Mouse (Mus musculus) lung, postnatal 0 days (tissue): Measurements from ENCODE around the gene Nsmce1. TPM values are rescaled to one million over a fixed set of nuclear protein-coding genes. Genes with fewer than 3 reads are reported as not detected.

Experiments used
- ATAC-seq: fragments of 200-750 bp; cut with Nextera tagmentation; 2 replicates; pipeline ENCODE4 v1.8.0; 2017; ENCODE audit warnings: moderate library complexity
- DNase-seq: peaks from one replicate; pipeline ENCODE4 v3.0.0-alpha.2; 2016; ENCODE audit warnings: low spot score
- H3K27ac ChIP-seq: fragments of 300-500 bp; sonication (generic); 2 replicates; pipeline ENCODE4 v1.5.1; 2014; ENCODE audit warnings: antibody characterized with exemption, mild to moderate bottlenecking, low read length, mixed read lengths
- H3K27me3 ChIP-seq: fragments of 300-500 bp; sonication (generic); replicated peaks from 2 replicates; pipeline ENCODE4 v1.6.1; 2014; ENCODE audit warnings: low read length, mixed read lengths; ENCODE audit not compliant: insufficient read depth
- H3K36me3 ChIP-seq: fragments of 300-500 bp; sonication (generic); 2 replicates; pipeline ENCODE4 v1.6.1; 2014; ENCODE audit warnings: low read length, mixed read lengths; ENCODE audit not compliant: insufficient read depth
- H3K4me1 ChIP-seq: fragments of 300-500 bp; sonication (generic); 2 replicates; pipeline ENCODE4 v1.6.1; 2014; ENCODE audit warnings: antibody characterized with exemption, low read depth, low read length, mixed read lengths; ENCODE audit not compliant: insufficient read depth
- H3K4me2 ChIP-seq: fragments of 300-500 bp; sonication (generic); replicated peaks from 2 replicates; pipeline ENCODE4 v1.6.1; 2014; ENCODE audit warnings: low read depth, mild to moderate bottlenecking, low read length, moderate library complexity, mixed read lengths
- H3K4me3 ChIP-seq: fragments of 300-500 bp; sonication (generic); 2 replicates; pipeline ENCODE4 v1.5.1; 2014; ENCODE audit warnings: low read depth, low read length
- H3K9ac ChIP-seq: fragments of 300-500 bp; sonication (generic); replicated peaks from 2 replicates; pipeline ENCODE4 v1.6.1; 2014; ENCODE audit warnings: low read depth, mild to moderate bottlenecking
- H3K9me3 ChIP-seq: fragments of 300-500 bp; sonication (generic); 2 replicates; pipeline ENCODE4 v1.6.1; 2016; ENCODE audit warnings: low read length, mixed read lengths
- CTCF ChIP-seq: IDR thresholded peaks from 2 replicates; pipeline ENCODE4 v1.5.1; 2016; ENCODE audit warnings: antibody characterized with exemption, mild to moderate bottlenecking
- EP300 ChIP-seq: IDR thresholded peaks from 2 replicates; pipeline ENCODE4 v1.6.1; 2016; ENCODE audit warnings: antibody characterized with exemption, mild to moderate bottlenecking, control low read depth
- WGBS: fragments of 180-500 bp; shearing (Covaris S2); extraction: QIAGEN DNeasy Blood & Tissue Kit; methylation state at CpG from one replicate; pipeline ENCODE4 v1.1.7; 2014; 5-methylcytosine and 5-hydroxymethylcytosine counted together
- polyA plus RNA-seq: library from polyadenylated mRNA; unstranded; fragments of >200 nt; fragmentation: Nextera tagmentation; extraction: Ambion mirVana; gene quantifications from 2 replicates; pipeline ENCODE4 v1.2.1, GENCODE M21; 2015

The Nsmce1 gene
- polyA plus RNA-seq, 1 experiment from 2014 or later = 94.2 TPM

DNA sequence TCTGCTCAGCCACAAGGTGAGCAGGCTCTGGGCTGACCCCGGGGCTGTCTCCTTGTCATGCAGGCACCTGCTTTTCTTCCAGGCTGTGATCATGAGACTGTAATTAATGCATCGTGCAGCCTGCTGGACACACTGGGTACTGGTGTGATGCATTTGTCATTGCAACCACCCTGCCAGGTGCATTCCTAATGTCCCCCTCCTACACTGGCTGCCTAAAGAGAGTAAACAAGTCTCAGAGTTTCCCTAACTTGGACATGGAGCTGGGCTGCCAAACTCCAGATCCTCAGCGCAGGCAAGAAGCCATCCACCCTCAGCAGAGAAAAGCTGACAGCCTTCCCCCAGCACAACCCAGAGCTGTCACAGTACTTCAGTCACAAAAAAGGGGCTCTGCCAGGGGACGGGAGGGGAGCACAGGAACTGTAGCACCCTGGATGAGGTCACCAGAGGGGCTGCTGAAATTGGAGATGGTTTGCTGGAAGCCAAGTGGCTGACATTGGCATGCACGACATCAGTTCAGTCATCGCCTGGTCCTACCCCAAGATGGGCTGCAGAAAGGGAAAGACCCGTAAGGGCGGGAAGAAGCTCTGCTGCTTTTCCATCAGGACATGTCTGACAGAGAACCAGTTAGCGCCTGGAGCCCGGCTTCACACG is 15.7 kb downstream of the Nsmce1 start:
- Histone ChIP-seq H3K4me1 (peaks cover 25% of the 10 kb centered on the region), H3K36me3 (peaks cover 6% of the 10 kb centered on the region; the same call in 1 of the 2 replicates), H3K9me3 (no peaks in the 10 kb centered on the region), H3K27me3 (no peaks in the 10 kb centered on the region), H3K4me2 (no peak overlapping the region), H3K27ac (peak overlapping the region; percentile 16), H3K4me3 (no peak overlapping the region), H3K9ac (no peak overlapping the region)
- TF ChIP-seq EP300 (no peak), CTCF (peak; percentile 26; the same call in 1 of the 2 replicates)
- WGBS = 41% methylated on average over 11 of the region's 11 CpGs
- ATAC-seq = peak; percentile 52
- DNase-seq = peak; percentile 73

DNA sequence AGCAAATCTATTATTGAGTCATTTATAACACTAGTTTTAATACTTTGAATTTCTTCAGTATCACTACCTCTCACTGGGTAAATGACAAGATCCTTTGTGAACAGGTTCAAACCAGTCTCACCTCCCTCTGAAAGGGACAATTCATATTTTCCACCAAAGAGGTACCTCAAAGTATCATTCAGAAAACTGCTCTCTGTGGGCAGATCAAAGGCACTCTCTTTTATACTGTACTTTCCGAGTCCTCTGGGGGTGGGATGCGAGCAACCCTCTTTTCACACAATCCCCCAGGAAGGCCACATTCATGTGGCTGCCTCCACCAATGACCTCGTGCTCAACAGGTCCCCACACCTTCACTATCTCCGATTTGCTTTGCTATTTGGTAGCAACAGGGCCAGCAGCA is 16.9 kb downstream of the Nsmce1 start:
- H3K9me3 ChIP-seq = no peaks in the 10 kb centered on the region
- H3K36me3 ChIP-seq = peaks cover 6% of the 10 kb centered on the region; the same call in 1 of the 2 replicates
- DNase-seq (no peak), ATAC-seq (no peak)
- no peaks in the 10 kb centered on the region for H3K27me3 ChIP-seq
- H3K4me1 ChIP-seq = peaks cover 25% of the 10 kb centered on the region
- H3K9ac ChIP-seq = no peak overlapping the region
- no peak for TF ChIP-seq EP300
- TF ChIP-seq CTCF = no peak
- H3K4me2 ChIP-seq = no peak overlapping the region
- no peak overlapping the region for H3K4me3 ChIP-seq
- WGBS = 66% methylated on average over 4 of the region's 4 CpGs
- H3K27ac ChIP-seq = peak overlapping the region; percentile 16; the same call in 1 of the 2 replicates

DNA sequence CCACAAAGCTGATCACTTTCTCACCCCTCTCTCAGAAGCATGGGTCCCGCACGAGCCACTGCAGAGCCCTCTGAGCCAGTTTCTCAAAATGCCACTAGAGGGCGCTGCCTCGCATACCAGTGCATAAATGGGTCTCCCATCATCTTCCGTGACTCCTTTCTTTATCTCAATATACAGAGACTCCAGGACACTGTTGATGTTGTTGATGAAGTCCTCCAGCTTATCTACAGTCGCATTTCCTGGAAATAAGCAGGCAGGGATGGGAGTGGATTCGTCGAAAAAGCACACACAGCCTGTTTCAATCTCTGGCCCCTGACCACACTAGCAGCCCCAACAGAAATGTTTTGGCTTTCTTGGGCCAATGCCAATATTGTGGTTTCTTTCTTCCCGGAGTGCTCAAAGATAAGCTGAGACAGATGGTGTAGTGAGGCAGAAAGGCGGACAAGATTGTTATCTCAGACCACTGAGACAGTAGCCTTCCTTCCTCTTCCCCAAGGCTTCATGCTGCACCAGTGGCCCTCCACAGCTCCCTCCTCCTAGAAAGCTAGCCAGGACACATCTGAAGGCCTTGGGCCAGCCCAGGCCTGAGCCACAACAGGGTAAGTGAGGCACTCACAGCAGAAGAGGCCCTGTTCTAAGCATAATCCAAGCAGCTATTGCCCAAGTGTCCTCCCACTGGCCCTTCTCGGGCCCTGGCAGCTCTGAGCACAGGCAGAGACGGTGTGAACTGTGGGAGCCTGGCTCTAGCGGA is 19.2 kb downstream of the Nsmce1 start:
- peaks cover 18% of the 10 kb centered on the region; the same call in 1 of the 2 replicates for H3K36me3 ChIP-seq
- no peaks in the 10 kb centered on the region for H3K27me3 ChIP-seq
- no peak overlapping the region for H3K9ac ChIP-seq
- ATAC-seq = peak; percentile 82
- H3K4me3 ChIP-seq = no peak overlapping the region
- no peak overlapping the region for H3K4me2 ChIP-seq
- peak; percentile 95 for DNase-seq
- TF ChIP-seq CTCF (peak; percentile 96), EP300 (peak; percentile 97)
- no peaks in the 10 kb centered on the region for H3K9me3 ChIP-seq
- peak overlapping the region; percentile 87 for H3K27ac ChIP-seq
- H3K4me1 ChIP-seq = peaks cover 23% of the 10 kb centered on the region
- 8% methylated on average over 13 of the region's 13 CpGs for WGBS

DNA sequence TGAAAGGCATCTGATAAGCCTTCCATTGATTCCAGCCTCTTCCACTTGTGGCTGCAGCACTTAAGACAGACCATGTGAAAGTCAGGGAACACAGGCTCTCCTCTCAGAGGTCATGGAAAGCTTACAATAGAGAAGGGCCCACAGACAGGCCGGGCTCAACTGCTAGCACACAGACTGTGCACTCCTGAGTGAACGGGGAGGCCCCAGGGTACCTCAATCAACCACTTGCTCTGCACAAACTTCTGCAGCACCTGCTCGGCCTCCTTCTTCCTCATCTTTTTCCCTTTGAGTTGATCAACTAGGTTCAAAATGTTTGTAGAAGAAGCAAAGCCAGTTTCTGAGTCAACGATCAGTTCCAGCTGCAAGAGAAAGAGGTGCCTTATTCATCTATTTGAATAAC is 20.5 kb downstream of the Nsmce1 start:
- Histone ChIP-seq H3K9me3 (no peaks in the 10 kb centered on the region), H3K27me3 (no peaks in the 10 kb centered on the region), H3K27ac (no peak overlapping the region), H3K4me1 (peaks cover 23% of the 10 kb centered on the region), H3K4me3 (no peak overlapping the region), H3K4me2 (no peak overlapping the region), H3K9ac (no peak overlapping the region), H3K36me3 (peaks cover 30% of the 10 kb centered on the region)
- no peak for DNase-seq
- 86% methylated on average over 4 of the region's 4 CpGs for WGBS
- no peak for TF ChIP-seq CTCF
- no peak for TF ChIP-seq EP300
- ATAC-seq = no peak

DNA sequence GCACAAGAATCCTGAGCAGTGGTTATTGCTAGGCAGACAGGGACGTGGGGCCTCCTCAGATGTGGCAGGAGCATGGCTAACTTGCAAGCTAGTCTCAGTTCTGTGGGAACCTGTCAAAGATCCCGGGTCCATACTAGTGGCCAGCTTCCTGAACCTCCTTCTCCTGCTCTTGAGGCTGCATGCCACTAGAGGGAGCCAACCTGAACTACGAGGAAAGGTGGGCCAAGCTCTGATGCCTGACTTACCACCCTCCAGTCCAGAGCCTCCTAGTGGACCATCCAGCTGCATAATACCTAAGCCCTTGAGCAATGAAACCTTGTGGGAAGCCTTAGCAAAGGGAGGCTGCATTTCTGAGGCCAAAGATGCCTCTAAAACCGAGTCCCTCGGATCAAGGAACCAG is 21.5 kb downstream of the Nsmce1 start:
- TF ChIP-seq EP300 (no peak), CTCF (peak; percentile 97)
- DNase-seq (peak; percentile 94), ATAC-seq (peak; percentile 19; the same call in 1 of the 2 replicates)
- Histone ChIP-seq H3K9me3 (no peaks in the 10 kb centered on the region), H3K9ac (no peak overlapping the region), H3K27me3 (no peaks in the 10 kb centered on the region), H3K4me2 (no peak overlapping the region), H3K4me3 (no peak overlapping the region), H3K4me1 (peaks cover 20% of the 10 kb centered on the region), H3K36me3 (peaks cover 36% of the 10 kb centered on the region), H3K27ac (no peak overlapping the region)
- 28% methylated on average over 5 of the region's 5 CpGs for WGBS

DNA sequence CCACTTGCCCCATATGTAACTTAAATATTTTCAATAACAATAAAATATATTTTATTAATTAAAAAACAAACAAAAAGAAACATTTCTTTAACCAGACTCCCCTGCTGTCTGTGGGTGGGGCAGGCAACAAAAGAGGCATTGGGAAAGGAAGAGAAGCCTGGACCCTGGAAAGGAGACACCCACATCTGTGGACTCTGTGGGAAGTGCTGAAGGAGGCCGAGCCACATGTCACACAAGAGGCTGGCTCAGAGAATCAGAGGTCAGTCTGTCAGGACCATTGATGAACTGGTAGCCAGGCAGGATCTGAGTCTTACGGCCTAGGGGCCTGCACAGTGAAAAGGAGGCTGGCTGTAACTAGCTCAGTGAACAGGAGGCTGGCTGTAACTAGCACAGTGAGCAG is 29.2 kb downstream of the Nsmce1 start:
- 68% methylated on average over 2 of the region's 2 CpGs for WGBS
- Histone ChIP-seq H3K4me1 (no peaks in the 10 kb centered on the region), H3K4me2 (no peak overlapping the region), H3K27ac (no peak overlapping the region), H3K9ac (no peak overlapping the region), H3K36me3 (peaks cover 22% of the 10 kb centered on the region), H3K4me3 (no peak overlapping the region), H3K27me3 (no peaks in the 10 kb centered on the region), H3K9me3 (no peaks in the 10 kb centered on the region)
- ATAC-seq (no peak), DNase-seq (no peak)
- no peak for TF ChIP-seq CTCF
- TF ChIP-seq EP300 = no peak
